Mouse (Mus musculus) heart, postnatal 4 days (tissue): ENCODE results near the gene Ndufs7. TPM values are rescaled to one million over a fixed set of nuclear protein-coding genes. Genes with fewer than 3 reads are reported as not detected.

Source experiments
- DNase-seq: peaks from one replicate; pipeline ENCODE4 v3.0.0; 2021
- total RNA-seq, 2 experiments: library from RNA; stranded (reverse); gene quantifications; 2 replicates each; pipeline ENCODE4 v1.2.3; 2021

Ndufs7 gene
- total RNA-seq, 2 experiments from 2014 or later, result 480 to 520 TPM

DNA sequence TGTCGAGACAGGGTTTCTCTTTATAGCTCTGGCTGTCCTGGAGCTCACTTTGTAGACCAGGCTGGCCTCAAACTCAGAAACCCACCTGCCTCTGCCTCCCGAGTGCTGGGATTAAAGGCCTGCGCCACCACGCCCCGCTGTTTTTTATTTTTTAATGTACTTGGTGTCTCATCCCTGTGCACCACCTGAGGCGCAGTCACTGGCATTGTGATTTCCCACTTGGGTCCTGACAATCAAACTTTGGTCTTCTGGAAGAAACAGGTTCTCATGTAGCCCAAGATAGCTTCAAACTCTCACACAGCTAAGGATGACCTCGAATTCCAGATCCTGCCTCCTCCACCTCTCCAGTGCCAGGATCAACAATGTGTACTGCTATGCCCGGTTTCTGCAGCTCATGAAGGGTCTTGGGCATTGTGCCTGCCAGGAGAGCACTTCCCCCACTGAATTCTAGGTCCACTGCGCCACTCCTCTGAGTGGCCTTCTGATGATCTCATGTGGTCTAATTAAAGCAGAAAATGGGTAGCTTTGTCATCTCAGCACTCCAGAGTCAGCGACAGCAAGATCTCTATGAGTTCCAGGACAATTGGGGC lies 13.9 kb downstream of the Ndufs7 start:
- no peak for DNase-seq

DNA sequence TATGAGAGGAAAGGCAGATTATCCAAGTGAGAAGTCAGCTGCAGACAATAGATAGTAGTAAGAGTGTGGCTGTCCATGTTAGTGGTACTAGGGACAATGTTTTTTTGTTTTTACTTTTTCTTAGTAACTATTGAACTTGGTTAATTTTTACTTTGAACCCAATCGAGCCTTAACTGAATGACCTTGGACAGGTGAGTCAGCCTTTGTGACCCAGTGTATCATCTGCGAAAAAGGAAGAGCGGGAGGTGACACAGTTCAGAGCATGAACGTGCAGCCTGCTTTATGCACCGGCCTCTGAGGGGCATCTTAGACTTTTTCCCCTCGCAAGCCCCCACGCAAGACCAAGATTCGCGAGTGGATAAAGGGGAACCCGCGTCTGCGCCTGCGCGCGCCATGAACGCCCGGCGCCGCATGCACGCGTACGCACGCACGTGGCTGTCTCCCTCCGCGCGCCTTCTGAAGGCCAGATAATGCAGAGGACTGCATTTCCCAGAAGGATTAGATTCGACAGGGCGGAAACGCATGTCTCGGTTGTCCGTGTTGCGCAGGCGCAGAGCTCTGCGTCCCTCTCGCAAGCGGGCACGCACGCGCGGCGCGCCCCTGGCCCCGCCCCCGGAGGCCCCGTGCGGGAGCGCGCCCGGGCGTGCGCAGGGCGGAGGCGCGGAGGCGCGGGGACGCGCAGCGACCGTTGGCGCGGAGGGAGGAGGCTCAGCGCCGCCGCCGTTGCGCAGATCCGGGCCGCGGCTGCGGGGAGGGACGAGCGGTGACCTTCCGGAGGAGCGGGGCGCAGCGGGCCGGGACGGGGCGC lies 15.6 kb downstream of the Ndufs7 start:
- DNase-seq, result peak; percentile 99

DNA sequence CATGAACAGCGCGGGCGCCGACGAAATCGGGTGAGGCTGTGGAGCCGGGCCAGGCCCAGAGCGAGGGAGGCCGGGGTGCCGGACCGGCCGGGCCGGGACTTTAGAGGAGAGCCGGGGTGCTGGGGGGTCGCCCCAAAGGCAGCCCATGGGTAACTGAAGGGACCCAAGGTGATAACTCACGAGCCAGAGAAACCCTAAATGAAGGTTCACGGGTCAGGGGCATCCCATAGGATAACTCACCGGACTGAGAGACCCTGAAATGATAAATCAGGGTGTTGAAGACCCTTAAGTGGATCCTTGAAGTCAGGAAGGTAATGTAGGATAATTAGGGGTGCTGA lies 16.2 kb downstream of the Ndufs7 start:
- DNase-seq, result no peak

DNA sequence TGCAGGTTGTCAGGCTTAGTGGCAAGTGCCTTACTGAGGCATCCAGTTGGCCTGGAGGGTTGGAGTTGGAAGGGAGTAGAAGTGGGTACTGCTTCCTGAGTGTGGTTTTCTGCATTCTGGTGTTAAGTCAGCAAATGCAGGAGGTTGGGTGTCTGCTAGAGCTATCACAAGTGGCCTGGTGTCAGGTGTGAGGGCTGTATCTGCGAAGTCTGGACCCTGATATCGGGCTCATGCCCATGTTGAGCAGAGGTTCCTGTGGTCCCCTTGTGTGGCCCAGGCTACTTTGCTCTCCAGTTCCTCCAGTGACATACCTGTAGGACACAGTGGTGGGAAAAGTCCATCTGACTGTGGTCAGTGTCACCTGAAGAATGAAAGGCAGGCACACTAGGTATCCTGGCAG lies 21.2 kb downstream of the Ndufs7 start:
- DNase-seq, result no peak

DNA sequence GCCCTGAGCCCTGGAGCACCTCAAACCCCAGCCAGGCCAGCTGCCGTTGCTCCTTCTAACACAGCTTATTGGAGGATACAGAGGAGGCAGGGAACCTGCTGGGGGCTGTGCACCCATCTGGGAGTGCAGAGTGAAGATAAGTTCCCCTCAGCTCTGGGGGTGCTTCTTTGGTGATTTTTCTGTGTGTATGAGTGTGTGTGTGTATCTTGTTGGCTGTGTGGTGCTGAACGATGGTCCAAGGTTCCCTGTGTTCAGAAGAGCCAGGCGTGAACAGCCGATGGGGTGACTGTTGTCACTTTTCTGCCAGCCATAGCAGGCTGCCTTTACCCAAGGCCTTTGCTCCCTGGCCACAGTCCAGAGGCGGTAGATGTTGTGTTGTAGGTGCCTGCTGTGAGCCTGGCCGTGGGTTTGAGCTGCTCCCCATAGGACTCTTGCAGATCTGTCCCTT lies 21.8 kb downstream of the Ndufs7 start:
- DNase-seq, result no peak

DNA sequence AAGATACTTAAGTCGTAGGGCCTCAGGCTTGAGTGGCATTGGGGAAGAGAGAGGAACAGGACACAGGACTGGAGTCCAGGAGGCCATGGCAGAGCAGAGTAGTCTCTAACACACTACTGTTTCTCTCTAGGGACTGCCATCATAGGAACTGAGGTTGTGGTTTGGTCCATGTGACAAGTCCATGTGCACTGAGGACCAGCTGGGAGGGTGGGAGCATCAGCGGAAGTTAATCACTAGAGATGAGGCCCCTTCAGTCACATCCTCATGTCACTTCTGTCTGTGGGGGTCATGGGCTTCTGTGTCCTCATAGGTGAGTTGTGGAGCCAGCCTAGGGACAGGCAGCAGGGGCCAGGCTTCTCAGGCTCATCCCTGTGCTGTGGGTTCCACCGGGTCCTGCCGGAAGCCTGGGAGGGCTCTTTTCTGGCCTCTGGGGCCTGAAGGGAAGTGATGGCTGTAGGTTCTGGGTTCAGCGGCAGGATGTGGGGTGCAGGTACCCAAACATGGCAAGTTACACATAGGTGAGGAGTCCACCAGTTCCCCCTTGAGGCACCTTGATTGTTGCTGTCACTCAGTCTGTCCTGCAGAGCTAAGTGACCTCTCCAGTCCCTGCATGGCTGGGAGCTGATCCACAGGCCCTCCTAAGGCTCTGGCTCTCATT lies 22.4 kb downstream of the Ndufs7 start:
- no peak for DNase-seq

DNA sequence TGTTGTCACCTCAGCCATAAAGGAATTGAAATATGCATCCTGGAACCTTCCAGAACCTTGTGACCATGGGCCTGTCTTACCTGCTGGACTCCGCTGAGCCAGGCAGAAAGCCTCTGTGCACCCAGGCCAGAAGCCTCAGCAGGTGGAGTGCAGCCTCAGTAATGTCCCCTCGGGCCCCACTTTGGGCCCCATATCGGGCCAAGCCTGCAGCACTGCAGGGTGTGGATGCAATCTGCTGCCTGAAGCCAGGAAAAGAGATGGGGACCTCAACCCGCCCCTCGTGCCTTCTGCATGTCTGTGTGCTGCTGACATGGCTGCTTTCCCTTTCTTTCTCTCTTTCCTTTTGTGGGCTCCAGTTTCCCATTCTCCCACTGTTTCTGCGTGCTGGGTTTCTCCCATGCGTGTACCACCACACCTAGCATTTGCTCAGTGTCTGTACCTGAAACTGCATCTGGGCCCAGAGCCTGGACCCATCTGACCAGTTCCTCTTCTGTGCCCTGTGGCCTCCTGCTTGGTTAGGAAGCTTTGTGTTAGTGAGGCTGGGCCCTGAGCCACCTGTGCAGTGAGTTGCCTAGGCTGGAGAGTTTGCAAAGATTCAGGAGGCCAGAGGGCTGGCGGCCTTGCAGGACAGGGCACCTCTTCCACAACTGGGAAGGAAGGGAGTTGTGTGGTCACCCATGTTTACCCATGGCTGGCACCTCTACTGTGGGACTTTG lies 23.1 kb downstream of the Ndufs7 start:
- DNase-seq, result no peak

DNA sequence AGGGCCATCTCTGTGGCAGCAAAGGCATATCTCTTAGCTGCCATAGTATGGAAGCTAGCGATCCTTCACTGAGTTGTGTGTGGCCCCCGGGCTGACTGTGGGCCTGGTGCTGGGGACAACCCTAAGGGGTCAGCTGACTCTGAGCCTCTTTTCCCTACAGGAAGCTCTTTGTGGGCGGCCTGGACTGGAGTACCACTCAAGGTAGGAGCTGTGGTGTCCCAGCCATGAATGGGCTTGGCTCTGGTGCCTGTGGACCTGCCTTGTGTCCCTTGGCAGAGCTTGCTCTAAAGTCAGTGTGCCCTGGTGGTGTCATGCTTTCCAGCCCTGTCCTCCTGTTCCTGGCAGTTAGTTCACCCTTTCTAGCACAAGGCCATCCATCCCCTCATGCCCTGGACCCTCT lies 24.9 kb downstream of the Ndufs7 start:
- no peak for DNase-seq

DNA sequence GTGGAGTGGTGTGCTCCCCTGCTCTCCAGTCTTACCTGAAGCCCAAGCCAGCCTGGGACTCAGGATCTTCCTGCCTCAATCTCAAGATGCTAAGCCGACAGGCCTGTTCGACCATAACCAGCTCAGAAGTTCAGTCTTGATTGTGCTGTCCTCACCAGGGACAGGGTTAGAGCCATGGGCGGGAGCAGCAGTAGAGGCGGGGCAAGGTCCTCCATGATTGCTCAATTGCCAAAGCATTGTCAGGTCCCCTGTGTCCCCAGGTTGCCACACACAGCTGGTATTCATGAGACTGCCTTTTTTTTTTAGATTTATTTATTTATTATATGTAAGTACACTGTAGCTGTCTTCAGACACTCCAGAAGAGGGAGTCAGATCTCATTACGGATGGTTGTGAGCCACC lies 27.3 kb downstream of the Ndufs7 start:
- DNase-seq, result no peak

DNA sequence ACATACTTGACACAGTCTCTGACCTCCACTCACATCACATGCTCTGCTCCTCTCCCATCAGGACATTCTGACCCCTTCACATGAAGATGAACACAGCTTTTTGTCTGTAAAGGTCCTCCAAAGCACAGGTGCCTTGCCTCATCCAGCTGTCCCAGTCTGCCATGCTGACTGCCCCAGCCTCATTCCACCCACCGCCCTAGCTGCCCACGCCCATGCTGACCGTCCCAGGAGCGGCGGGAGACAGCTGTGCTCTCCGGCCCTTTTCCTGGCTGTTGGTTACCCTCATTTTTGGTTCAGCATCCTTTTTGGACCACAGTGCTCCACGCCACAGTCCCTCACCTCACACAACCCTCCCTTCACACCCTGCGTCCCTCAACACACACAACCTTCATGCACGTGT lies 29.5 kb downstream of the Ndufs7 start:
- no peak for DNase-seq

DNA sequence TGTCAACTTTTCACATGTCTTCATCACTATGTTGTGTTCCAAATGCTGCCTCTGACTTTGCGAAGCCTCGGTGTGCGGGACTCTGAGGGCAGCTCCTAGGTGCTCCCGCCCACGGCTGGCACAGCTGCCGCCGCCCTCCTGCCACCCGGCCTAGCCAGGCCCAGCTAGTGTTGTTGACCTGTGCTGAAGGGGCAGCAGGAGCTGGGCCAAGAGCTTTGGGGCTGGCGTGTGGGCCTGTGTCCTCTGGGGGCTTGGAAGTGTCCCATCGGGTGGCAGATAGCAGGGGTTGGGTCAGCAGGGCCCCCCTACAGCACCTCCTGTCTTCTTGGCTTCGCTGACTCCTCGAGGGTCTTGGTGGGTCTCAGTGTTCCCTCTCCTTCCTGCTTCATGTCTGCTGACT lies 30.4 kb downstream of the Ndufs7 start:
- DNase-seq, result no peak

DNA sequence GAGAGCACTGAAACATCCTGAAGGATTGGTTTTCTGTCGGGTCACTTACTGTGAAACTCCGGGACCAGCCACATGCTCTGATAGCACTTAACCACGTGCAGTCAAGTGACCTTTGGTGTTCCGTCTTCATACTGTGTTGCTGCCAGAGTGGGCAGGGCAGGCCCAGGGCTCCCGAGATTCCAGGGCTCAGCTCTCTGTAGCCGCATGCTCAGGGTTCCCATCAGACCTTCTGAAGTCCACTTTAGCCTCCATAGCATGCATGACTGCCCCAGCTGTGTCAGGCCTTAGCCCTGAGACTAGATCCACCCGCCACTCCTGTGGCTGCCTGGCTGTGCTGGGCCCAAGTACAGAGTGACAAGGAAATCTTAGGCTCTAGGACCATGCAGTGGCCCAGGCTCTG lies 32.4 kb downstream of the Ndufs7 start:
- peak; percentile 63 for DNase-seq

DNA sequence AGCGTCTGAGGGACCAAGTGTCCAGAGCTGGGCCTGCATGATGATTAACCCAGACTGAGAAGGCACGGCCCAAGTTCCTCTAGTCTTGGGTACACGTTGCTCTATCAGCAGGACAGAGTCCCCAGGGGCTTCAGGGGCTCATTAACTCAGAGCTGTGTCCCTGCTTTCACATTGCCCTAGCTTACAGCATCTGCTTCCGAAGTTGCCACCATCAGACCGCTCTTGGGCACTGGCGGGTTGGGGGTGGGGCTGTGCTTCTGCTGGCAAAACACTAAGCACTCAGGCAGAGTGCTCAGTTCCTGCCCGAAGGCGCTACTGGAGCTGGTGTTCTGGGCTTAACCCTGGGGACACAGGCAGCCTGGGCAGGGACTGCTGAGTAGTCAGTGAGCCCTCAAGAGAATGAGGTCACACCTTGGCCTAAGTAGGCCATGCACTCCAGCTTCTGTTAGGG lies 33.0 kb downstream of the Ndufs7 start:
- peak; percentile 54 for DNase-seq

DNA sequence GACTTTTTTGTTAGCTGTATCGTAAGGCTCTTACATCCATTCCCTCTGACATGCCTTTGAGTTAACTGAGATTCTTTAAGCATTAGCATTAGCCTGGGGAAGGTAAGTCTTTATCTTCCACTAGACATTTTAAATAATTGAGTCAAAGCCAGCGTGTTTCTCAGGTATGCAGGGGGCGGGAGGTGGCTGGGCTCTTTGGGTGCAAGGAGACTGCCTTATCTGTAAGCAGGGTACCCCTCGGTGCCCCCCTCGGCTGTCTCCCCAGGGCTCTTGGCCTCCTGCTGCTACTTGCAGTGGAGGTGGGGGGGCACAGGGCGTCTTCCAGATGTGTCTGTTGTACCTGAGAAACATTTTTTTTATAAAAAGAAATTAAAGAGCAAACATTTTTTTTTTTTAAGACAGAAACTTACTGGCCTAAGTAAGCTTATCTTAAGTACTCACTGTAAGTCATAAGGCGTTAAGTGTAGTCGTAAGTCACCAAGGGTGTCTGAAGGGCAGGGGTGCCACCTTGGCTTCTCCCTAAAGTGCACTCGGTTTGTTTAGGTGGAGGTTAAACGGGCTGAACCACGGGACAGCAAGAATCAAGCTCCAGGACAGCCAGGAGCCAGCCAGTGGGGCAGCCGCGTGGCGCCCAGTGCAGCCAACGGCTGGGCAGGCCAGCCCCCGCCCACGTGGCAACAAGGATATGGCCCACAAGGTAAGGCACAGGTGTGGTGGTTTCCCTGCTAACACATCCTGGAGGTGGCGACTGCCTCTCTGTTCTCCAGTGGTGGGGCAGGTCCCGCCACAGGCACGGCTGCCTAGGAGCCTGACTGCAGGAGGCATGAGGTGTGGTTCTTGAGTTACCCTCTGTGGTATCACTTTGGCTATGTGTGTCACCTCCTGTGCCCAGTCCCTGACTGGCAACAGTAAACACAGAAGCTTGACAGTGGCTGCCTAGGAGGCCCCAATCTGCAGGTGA lies 33.8 kb downstream of the Ndufs7 start:
- no peak for DNase-seq

DNA sequence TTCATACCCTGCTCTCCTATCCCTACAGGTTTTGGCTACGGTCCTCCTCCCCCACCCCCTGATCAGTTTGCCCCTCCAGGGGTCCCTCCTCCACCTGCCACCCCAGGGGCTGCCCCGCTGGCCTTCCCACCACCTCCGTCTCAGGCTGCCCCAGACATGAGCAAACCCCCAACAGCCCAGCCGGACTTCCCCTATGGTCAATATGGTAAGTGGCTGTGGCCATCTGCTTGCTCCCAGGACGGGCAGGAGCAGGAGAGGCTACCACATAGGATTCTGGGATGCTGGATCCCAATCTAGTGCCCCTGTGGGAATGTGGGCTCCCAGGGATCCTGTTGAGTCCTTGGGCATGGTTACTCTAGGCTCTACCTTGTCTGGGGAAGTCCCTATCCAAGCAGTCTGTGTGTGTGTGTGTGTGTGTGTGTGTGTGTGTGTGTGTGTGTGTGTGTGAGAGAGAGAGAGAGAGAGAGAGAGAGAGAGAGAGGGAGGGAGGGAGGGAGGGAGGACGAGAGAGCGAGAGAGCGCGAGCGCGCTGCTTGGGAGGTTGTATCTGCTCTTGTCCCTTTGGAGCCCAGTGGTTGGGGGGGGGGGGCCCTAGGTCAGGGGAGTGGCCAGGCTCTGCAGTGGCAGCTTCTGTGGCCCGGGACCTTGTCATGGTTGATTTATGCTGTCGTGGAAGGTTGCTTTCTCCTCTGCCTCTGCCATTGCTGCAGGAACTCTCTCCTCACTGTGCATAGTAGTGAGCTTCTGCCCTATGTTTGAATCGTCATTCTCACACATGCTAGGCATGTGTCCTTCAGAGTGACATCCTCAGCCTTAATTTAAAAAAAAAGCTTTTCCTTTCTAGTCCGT lies 36.5 kb downstream of the Ndufs7 start:
- no peak for DNase-seq

DNA sequence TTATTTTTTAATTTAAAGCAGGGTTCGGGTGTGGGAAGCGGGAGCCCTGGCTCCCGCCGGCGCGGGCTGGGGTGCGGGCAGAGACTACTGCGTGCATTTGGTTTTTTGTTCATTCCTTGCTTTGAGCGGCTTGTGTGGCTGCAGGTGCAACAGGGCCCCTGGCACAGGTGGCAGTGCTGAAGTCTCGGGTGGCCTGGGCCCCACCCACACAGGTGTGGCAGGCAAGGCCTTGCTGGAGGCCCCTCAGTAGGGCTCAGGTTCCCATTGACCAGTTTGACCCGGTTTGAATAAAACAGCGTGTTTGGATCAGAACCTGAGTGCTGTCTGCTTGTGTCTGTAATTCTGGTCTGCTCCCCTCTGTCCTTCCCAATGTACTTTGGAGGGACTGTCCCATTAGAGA lies 39.2 kb downstream of the Ndufs7 start:
- DNase-seq, result no peak

DNA sequence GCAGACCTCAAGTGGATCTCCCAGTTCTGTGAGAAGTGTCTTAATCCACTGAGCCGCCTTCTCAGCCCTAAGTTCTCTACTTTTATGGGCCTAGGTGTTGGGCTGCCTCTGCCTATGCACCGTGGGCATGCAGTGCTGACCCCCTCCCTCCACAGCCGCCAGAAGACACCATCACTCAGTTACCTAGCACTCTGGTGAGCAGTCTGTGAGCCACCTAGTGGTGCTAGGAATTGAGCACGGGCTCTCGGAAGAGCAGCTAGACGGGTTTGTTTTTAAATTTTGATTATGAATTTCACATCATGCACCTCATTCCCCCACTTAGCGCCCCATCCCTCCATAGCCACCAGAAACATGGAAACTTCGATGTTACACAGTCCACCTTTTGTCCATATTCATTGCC lies 39.7 kb downstream of the Ndufs7 start:
- DNase-seq, result no peak

DNA sequence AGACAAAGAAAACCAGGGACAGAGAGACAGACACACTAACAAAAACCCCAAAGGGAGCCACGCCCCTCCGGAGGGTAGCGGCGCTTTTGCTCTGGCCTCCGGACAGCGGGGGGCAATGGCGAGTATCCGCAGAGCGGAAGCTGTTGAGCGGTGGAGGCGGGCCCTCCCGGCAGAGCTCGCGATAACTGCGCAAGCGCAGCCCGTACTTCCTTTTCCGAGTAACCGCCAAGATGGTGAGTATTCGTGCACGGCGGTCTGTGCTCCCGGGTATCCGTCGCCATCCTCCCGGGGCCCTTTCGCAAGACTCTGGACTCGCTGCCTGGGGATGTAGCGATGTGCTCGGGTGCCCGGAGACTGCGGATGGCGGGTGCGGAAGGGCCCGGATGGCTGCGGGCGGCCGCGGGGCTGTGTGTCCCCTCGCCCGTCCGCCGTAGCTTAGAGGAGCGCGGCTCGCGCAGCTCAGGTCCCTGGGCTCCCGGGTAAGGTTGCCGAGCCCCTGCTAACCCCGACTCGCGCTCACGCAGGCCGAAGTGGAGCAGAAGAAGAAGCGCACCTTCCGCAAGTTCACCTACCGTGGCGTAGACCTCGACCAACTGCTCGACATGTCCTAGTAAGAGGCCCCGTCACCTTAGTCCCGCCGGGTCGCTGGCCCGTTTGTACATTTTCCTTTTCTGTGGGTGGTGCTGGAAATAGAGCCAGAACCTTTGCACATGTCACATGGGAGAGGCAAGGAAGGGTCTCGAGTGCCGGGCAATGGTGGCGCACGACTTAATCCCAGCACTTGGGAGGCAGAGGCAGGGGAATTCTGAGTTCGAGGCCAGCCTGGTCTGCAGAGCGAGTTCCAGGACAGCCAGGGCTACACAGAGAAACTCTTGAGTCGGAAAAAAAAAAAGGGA lies 43.6 kb downstream of the Ndufs7 start, which contains the start of gene Rps15:
Gene Rps15 (plus strand): TSS at position 203 of the 896 bp plus-strand sequence.
- DNase-seq, result peak; percentile 97

DNA sequence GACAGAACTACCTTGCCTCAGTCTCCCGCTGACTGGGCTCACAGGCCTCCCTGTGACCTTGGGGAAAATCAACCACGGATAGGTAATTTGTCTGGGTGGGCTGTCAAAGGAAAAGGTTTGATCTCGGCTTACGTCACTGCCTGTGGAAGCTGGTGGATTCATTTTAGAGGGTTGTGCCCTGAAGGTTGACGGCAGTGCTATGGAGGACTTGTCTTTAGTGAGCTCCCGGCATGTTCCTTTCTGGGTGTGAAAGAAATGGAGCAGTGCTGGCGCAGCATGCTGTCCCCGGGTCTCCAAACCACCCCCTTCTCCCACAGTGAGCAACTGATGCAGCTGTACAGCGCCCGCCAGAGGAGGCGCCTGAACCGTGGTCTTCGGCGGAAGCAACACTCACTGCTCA lies 44.4 kb downstream of the Ndufs7 start:
- DNase-seq, result no peak

DNA sequence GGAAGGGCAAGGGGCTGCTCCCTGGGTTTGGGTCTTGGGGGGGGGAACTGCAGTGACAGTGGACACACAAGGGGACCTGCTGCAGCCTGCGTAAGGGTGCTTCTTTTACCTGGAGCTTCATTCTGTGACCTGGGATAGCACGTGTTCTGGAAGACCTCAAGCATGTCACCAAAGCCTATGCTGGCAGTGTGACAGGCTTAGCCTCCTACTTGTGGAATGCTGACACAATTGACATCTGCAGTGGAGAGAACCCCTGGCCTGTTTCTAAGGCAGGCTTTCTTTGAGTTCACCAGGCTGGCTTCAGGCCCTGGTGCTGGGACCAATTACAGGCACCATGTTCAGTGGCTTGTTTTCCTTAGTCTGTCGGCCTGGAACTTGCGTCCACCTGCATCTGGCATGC lies 45.4 kb downstream of the Ndufs7 start:
- no peak for DNase-seq
